43 mouse cellular contexts compared by ENCODE assay signal in the genomic region with DNA sequence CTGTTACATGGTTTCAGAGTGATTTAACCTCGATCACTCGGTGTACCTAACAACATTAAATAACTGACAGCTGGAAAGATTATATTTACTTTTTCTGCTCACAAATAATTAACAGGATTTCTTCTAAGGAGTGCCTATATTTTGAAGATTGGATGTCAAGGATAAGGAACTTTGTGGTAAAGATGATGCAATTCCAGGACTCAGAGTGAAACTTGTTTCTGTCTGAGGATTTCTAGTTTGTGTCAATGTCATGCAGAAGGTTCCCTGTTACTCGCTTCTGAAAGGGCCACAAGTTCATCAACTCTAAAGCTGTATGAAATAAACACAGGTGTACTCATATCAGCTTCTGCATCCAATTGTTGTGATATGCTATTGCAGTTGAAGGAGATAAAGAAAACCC. TPM values are rescaled to one million over a fixed set of nuclear protein-coding genes. Genes with fewer than 3 reads are reported as not detected.
"Had no signal": no experiment of that assay in that cellular context is flagged by ENCODE, and none has a peak within 500 bp of the region (broad histone marks: within the 10 kb centered on the region; RNA-seq: fewer than 3 reads in every experiment).

No protein-coding gene starts in this region.

- H3K4me2 ChIP-seq: heart, embryonic 11.5 days; heart, embryonic 12.5 days; heart, embryonic 13.5 days; heart, embryonic 15.5 days; hindbrain, embryonic 12.5 days; hindbrain, embryonic 13.5 days; hindbrain, embryonic 14.5 days; hindbrain, embryonic 15.5 days; intestine, embryonic 15.5 days; kidney, embryonic 15.5 days had no signal

- ATAC-seq: hindbrain, embryonic 16.5 days; hindbrain, postnatal 0 days; inflammation-experienced regulatory T-cells, adult 6 months; intestine, embryonic 15.5 days; intestine, embryonic 16.5 days; intestine, postnatal 0 days had no signal

- H3K36me3 ChIP-seq: heart, embryonic 10.5 days; heart, embryonic 12.5 days; heart, embryonic 13.5 days; heart, embryonic 15.5 days; hindbrain, embryonic 10.5 days; hindbrain, embryonic 12.5 days; hindbrain, embryonic 13.5 days; hindbrain, embryonic 15.5 days; intestine, embryonic 15.5 days; kidney, embryonic 15.5 days had no signal

- H3K4me3 ChIP-seq: heart, embryonic 10.5 days; heart, embryonic 12.5 days; heart, embryonic 13.5 days; heart, embryonic 15.5 days; hindbrain, embryonic 10.5 days; hindbrain, embryonic 12.5 days; hindbrain, embryonic 13.5 days; hindbrain, embryonic 15.5 days; intestine, embryonic 15.5 days; kidney, embryonic 15.5 days; layer of hippocampus, adult 2 months had no signal

- H3K9me3 ChIP-seq: heart, embryonic 10.5 days; heart, embryonic 13.5 days; heart, embryonic 15.5 days; hindbrain, embryonic 10.5 days; hindbrain, embryonic 12.5 days; hindbrain, embryonic 13.5 days; hindbrain, embryonic 15.5 days; intestine, embryonic 15.5 days; kidney, embryonic 15.5 days had no signal

- H3K27ac ChIP-seq: heart, embryonic 10.5 days; heart, embryonic 13.5 days; heart, embryonic 15.5 days; hindbrain, embryonic 10.5 days; hindbrain, embryonic 12.5 days; hindbrain, embryonic 13.5 days; hindbrain, embryonic 14.5 days; hindbrain, embryonic 15.5 days; hindbrain, postnatal 0 days; intestine, embryonic 15.5 days; kidney, embryonic 15.5 days; kidney, postnatal 0 days; layer of hippocampus, adult 2 months had no signal

- H3K4me1 ChIP-seq: heart, embryonic 10.5 days; heart, embryonic 12.5 days; heart, embryonic 13.5 days; heart, embryonic 15.5 days; hindbrain, embryonic 10.5 days; hindbrain, embryonic 12.5 days; hindbrain, embryonic 13.5 days; hindbrain, embryonic 15.5 days; intestine, embryonic 15.5 days; kidney, embryonic 15.5 days had no signal

- DNase-seq: heart, postnatal 10 days; heart, postnatal 14 days; heart, postnatal 36 days; heart, postnatal 4 days; kidney, adult 11 months; kidney, adult 18-20 months; kidney, adult 2 months; kidney, adult 8-10 months; kidney, adult 9 months; kidney, postnatal 10 days; kidney, postnatal 14 days; kidney, postnatal 25 days; kidney, postnatal 36 days; kidney, postnatal 4 days; layer of hippocampus, adult 9-11 months; layer of hippocampus, postnatal 36 days had no signal

- H3K27me3 ChIP-seq: heart, embryonic 12.5 days; heart, embryonic 13.5 days; heart, embryonic 15.5 days; hindbrain, embryonic 12.5 days; hindbrain, embryonic 13.5 days; hindbrain, embryonic 15.5 days; intestine, embryonic 15.5 days; kidney, embryonic 15.5 days had no signal

- H3K9ac ChIP-seq: heart, embryonic 12.5 days; heart, embryonic 13.5 days; heart, embryonic 15.5 days; hindbrain, embryonic 12.5 days; hindbrain, embryonic 13.5 days; hindbrain, embryonic 14.5 days; hindbrain, embryonic 15.5 days; intestine, embryonic 15.5 days; kidney, embryonic 15.5 days had no signal

RNA-seq across cellular contexts. Expression of gene Mageb18, which starts 13.4 kb away (rescaled TPM):
- polyA plus RNA-seq: heart, embryonic 10.5 days; heart, embryonic 11.5 days; heart, embryonic 12.5 days; heart, embryonic 13.5 days; heart, embryonic 14.5 days; heart, embryonic 15.5 days; heart, embryonic 16.5 days; heart, postnatal 0 days; hindbrain, embryonic 10.5 days; hindbrain, embryonic 11.5 days; hindbrain, embryonic 12.5 days; hindbrain, embryonic 14.5 days; hindbrain, embryonic 15.5 days; hindbrain, embryonic 16.5 days; hindbrain, postnatal 0 days; inflammation-experienced regulatory T-cells, adult 6 months; intestine, embryonic 14.5 days; intestine, embryonic 15.5 days; intestine, embryonic 16.5 days; intestine, postnatal 0 days; kidney, adult 2 months; kidney, embryonic 14.5 days; kidney, embryonic 15.5 days; kidney, embryonic 16.5 days; kidney, postnatal 0 days; large intestine, adult 2 months had no signal
